ENCODE assay signal across 11 mouse cellular contexts in the genomic region with DNA sequence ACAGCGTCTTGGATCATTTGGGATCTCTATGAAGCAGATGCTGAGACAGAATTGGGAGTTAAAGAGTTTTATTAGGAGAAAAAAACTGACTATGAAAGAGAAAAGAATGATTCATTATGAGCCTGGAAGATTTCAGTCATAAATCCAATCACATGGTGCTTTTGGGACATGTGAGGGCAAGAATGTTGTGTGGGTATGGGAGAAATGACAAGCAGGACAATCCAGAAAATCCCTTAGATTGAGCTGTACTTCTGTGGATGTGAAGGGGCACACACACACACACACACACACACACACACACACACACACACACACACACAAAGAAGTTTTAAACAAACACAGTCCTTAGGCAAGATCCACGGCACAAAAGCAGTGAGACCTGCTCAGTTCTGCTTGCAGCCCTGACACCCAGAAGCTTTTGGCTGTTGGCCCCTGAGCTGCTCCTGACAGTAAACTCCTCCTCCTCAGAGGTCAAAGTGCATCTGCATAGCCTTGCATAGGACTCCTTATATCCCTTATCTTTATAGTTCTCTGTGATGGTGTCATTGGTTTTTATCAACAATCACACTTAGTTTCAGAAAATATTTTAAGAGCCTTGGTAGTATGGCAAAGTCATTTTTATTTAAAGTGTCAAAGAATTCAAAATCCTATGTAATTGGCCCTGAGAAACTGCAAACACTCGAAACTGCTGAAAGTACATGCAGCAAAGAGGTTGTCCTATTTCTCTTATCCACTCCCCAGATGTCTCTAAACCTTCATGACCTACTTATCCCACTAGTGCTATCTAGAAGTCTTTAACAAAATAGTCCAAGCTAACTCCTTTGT.
"Had no signal": no experiment of that assay in that cellular context is flagged by ENCODE, and none has a peak within 500 bp of the region (broad histone marks: within the 10 kb centered on the region; RNA-seq: fewer than 3 reads in every experiment).

No protein-coding gene starts in this region.

- H3K36me3 ChIP-seq: limb, embryonic 15.5 days; liver, embryonic 12.5 days; midbrain, embryonic 15.5 days; neural tube, embryonic 12.5 days had no signal

- H3K27ac ChIP-seq: limb, embryonic 15.5 days; liver, embryonic 12.5 days; midbrain, embryonic 15.5 days; neural tube, embryonic 12.5 days had no signal

- H3K9me3 ChIP-seq: limb, embryonic 15.5 days; liver, embryonic 12.5 days; midbrain, embryonic 15.5 days; neural tube, embryonic 12.5 days had no signal

- ATAC-seq: liver, embryonic 12.5 days; midbrain, embryonic 15.5 days had no signal

- H3K9ac ChIP-seq: limb, embryonic 15.5 days; liver, embryonic 12.5 days; midbrain, embryonic 15.5 days; neural tube, embryonic 12.5 days had no signal

- H3K4me2 ChIP-seq: limb, embryonic 15.5 days; liver, embryonic 12.5 days; midbrain, embryonic 11.5 days; midbrain, embryonic 15.5 days; neural tube, embryonic 12.5 days had no signal

- DNase-seq: kidney, adult 11 months; kidney, adult 9 months; kidney, postnatal 10 days; lung, postnatal 10 days; lung, postnatal 4 days; right cerebral cortex, postnatal 14 days had no signal

- H3K27me3 ChIP-seq: limb, embryonic 15.5 days; liver, embryonic 12.5 days; midbrain, embryonic 15.5 days; neural tube, embryonic 12.5 days had no signal

- H3K4me1 ChIP-seq: limb, embryonic 15.5 days; liver, embryonic 12.5 days; midbrain, embryonic 15.5 days; neural tube, embryonic 12.5 days had no signal

- H3K4me3 ChIP-seq: limb, embryonic 15.5 days; liver, embryonic 12.5 days; midbrain, embryonic 15.5 days; neural tube, embryonic 12.5 days had no signal
